Mouse (Mus musculus) myocyte (in vitro differentiated cells): ENCODE measurements around the gene Olfr67. TPM values are rescaled to one million over a fixed set of nuclear protein-coding genes. Genes with fewer than 3 reads are reported as not detected.
"Not testable (repeated sequence)": the region's sequence is repeated elsewhere in the genome, so short reads cannot be mapped to it uniquely, and the experiment has no call there.

ENCODE experiments used
- H3K27me3 ChIP-seq: one replicate; pipeline ENCODE4 v1.6.1; 2011; ENCODE audit not compliant: control insufficient read depth, insufficient read depth, insufficient read length
- H3K36me3 ChIP-seq: one replicate; pipeline ENCODE4 v1.6.1; 2011; ENCODE audit not compliant: control insufficient read depth, insufficient read depth
- H3K4me2 ChIP-seq: one replicate; pipeline ENCODE4 v1.6.1; 2011; ENCODE audit warnings: low read depth, control low read depth
- H3K4me3 ChIP-seq: one replicate; pipeline ENCODE4 v1.5.1; 2011; ENCODE audit warnings: mild to moderate bottlenecking, control low read depth, moderate library complexity
- H3K79me2 ChIP-seq: one replicate; pipeline ENCODE4 v1.6.1; 2011; ENCODE audit not compliant: control insufficient read depth, insufficient read depth
- H3ac ChIP-seq: one replicate; pipeline ENCODE4 v1.6.1; 2011; ENCODE audit not compliant: control insufficient read depth, insufficient read length
- CEBPB ChIP-seq: IDR thresholded peaks from 2 replicates; pipeline ENCODE4 v1.6.1; 2011; ENCODE audit warnings: mild to moderate bottlenecking, moderate library complexity; ENCODE audit not compliant: poor library complexity, insufficient read depth, severe bottlenecking
- E2F4 ChIP-seq: IDR thresholded peaks from one replicate; pipeline ENCODE4 v1.6.1; 2011; ENCODE audit warnings: mild to moderate bottlenecking, control low read depth, moderate library complexity; ENCODE audit not compliant: insufficient read depth
- MAX ChIP-seq: IDR thresholded peaks from one replicate; pipeline ENCODE4 v1.6.1; 2011; ENCODE audit warnings: low read depth, mild to moderate bottlenecking, control low read depth
- MYOD1 ChIP-seq, 3 experiments: IDR thresholded peaks; one replicate each; pipeline ENCODE4 v1.6.1; 2011; ENCODE audit warnings: control low read depth in 2 of 3, low read depth in 2 of 3, mild to moderate bottlenecking in 2 of 3, moderate library complexity in 1 of 3; ENCODE audit not compliant: insufficient read length in 2 of 3, control insufficient read depth in 1 of 3
- MYOG ChIP-seq, 3 experiments: IDR thresholded peaks; one replicate each; pipeline ENCODE4 v1.6.1; 2011; ENCODE audit warnings: control low read depth in 2 of 3, low read depth in 2 of 3, mild to moderate bottlenecking in 2 of 3; ENCODE audit not compliant: insufficient read length in 2 of 3, control insufficient read depth in 1 of 3, insufficient read depth in 1 of 3
- POLR2A ChIP-seq: IDR thresholded peaks from one replicate; pipeline ENCODE4 v1.6.1; 2011; ENCODE audit warnings: low read depth, mild to moderate bottlenecking, control low read depth, moderate library complexity; ENCODE audit not compliant: insufficient read length
- POLR2AphosphoS2 ChIP-seq: IDR thresholded peaks from one replicate; pipeline ENCODE4 v1.6.1; 2011; ENCODE audit warnings: low read depth, control low read depth; ENCODE audit not compliant: insufficient read length
- REST ChIP-seq: IDR thresholded peaks from one replicate; pipeline ENCODE4 v1.6.1; 2011; ENCODE audit warnings: mild to moderate bottlenecking, control low read depth, moderate library complexity; ENCODE audit not compliant: insufficient read depth, insufficient read length
- SRF ChIP-seq: IDR thresholded peaks from one replicate; pipeline ENCODE4 v1.6.1; 2011; ENCODE audit warnings: low read depth; ENCODE audit not compliant: control insufficient read depth, insufficient read length
- TCF12 ChIP-seq: IDR thresholded peaks from one replicate; pipeline ENCODE4 v1.6.1; 2011; ENCODE audit warnings: mild to moderate bottlenecking, control low read depth; ENCODE audit not compliant: poor library complexity, insufficient read depth, severe bottlenecking
- TCF3 ChIP-seq: IDR thresholded peaks from one replicate; pipeline ENCODE4 v1.6.1; 2011; ENCODE audit warnings: low read depth, control low read depth; ENCODE audit not compliant: insufficient read length
- USF1 ChIP-seq: IDR thresholded peaks from one replicate; pipeline ENCODE4 v1.6.1; 2011; ENCODE audit warnings: low read depth, mild to moderate bottlenecking, control low read depth, moderate library complexity
- polyA plus RNA-seq: library from polyadenylated mRNA; unstranded; fragments of >200 nt; fragmentation: generic; extraction: Trizol; gene quantifications from one replicate; pipeline ENCODE4 v1.2.1, GENCODE M21; 2012; ENCODE audit warnings: missing spikeins

Gene Olfr67
- polyA plus RNA-seq, 1 experiment: not detected

DNA sequence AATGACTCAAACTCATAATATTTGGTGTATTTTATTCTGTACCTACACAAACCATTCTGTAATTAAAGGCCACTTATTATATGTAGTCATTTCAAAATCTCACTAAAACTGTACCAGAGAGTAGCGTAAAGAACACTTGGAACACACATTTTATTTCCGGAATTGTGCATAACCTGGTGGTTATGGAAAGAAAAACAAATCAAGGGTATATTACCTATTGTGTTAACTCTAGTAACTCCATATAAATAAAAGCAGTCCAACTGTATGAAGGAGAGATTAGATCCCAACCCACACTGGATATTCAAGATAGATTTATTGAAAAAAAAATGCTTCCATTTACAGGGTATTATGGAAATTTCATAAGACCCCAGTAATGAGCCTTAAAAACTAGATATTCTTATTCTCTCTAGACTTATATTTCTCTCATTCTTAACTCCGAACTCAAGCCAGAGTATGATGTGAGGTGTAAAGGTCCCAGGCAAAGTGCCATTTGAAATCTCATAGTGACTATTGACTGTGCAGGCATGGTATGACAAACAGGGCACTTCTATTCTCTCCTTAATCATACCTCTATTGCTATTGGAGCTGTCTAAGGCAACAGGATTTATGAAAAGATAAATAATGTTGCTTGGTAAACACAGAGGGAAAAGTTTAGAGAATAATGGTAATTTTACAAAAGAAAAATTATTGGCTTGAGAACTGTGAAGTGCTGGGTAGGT lies 34.1 kb upstream of the Olfr67 start:
- TF ChIP-seq MYOG (IDR thresholded peaks at IDR 0.05; ENCODE audit: control insufficient read depth in 1 of 3, insufficient read depth in 1 of 3, insufficient read length in 2 of 3, low read depth in 2 of 3) (no peak), MAX (no peak), E2F4 (no peak), USF1 (no peak), TCF12 (no peak), POLR2A (no peak), SRF (no peak)
- no peak overlapping the region for H3K4me3 ChIP-seq
- no peaks in the 10 kb centered on the region for H3K27me3 ChIP-seq
- no peak overlapping the region for H3K4me2 ChIP-seq
- H3K36me3 ChIP-seq: no peaks in the 10 kb centered on the region
- H3K79me2 ChIP-seq: no peaks in the 10 kb centered on the region
- H3ac ChIP-seq: no peak overlapping the region

GRCm38 (mm10) chr7:103824597-103824996 lies 33.0 kb upstream of the Olfr67 start:
- no peak overlapping the region for H3ac ChIP-seq
- no peaks in the 10 kb centered on the region for H3K79me2 ChIP-seq
- H3K4me3 ChIP-seq: no peak overlapping the region
- no peak for TF ChIP-seq TCF12
- no peak for TF ChIP-seq MYOG (IDR thresholded peaks at IDR 0.05; ENCODE audit: control insufficient read depth in 1 of 3, insufficient read depth in 1 of 3, insufficient read length in 2 of 3, low read depth in 2 of 3)
- TF ChIP-seq E2F4: no peak
- TF ChIP-seq USF1: no peak
- no peak for TF ChIP-seq SRF
- TF ChIP-seq TCF3: no peak
- no peak for TF ChIP-seq MAX
- no peak for TF ChIP-seq POLR2AphosphoS2
- TF ChIP-seq POLR2A: no peak
- no peak for TF ChIP-seq MYOD1 (IDR thresholded peaks at IDR 0.05; ENCODE audit: control insufficient read depth in 1 of 3, insufficient read length in 2 of 3, low read depth in 2 of 3)
- TF ChIP-seq CEBPB: no peak
- no peak for TF ChIP-seq REST
- H3K4me2 ChIP-seq: no peak overlapping the region
- no peaks in the 10 kb centered on the region for H3K36me3 ChIP-seq
- no peaks in the 10 kb centered on the region for H3K27me3 ChIP-seq

DNA sequence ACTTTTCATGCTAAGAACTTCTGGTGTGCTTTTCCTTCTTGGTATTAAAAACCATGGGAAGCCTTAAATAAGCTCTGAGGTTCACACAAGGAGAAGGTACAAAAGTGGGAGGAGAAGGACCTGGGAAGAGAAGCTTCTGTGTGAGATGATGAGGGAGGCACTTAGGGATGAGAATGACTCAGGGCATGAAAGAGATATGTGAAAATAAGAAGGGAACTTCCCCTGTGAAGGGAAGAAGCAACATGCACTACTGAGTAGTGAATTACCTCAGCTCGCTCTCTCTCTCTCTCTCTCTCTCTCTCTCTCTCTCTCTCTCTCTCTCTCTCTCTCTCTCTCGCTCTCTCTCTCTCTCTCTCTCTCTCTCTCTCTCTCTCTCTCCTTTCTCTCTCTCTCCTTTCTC lies 23.5 kb upstream of the Olfr67 start:
- not testable (repeated sequence) for H3K79me2 ChIP-seq, H3K27me3 ChIP-seq, H3K4me3 ChIP-seq, H3ac ChIP-seq, H3K4me2 ChIP-seq, H3K36me3 ChIP-seq

GRCm38 (mm10) chr7:103813766-103814165 lies 22.1 kb upstream of the Olfr67 start, which contains the start of gene Hbb-bt:
TSS of gene Hbb-bt (minus strand) at chr7:103813996.
- TF ChIP-seq TCF12 (no peak), CEBPB (no peak), REST (no peak), SRF (no peak), TCF3 (no peak), MYOD1 (IDR thresholded peaks at IDR 0.05; ENCODE audit: control insufficient read depth in 1 of 3, insufficient read length in 2 of 3, low read depth in 2 of 3) (no peak), POLR2AphosphoS2 (no peak), MAX (no peak), POLR2A (no peak), MYOG (IDR thresholded peaks at IDR 0.05; ENCODE audit: control insufficient read depth in 1 of 3, insufficient read depth in 1 of 3, insufficient read length in 2 of 3, low read depth in 2 of 3) (no peak), E2F4 (no peak), USF1 (no peak)
- Histone ChIP-seq H3K79me2 (no peaks in the 10 kb centered on the region), H3ac (no peak within 1 kb of the TSS), H3K36me3 (no peaks in the 10 kb centered on the region), H3K4me2 (no peak within 1 kb of the TSS), H3K27me3 (no peaks in the 10 kb centered on the region), H3K4me3 (no peak within 1 kb of the TSS)

- not testable (repeated sequence) for H3K36me3 ChIP-seq, H3K79me2 ChIP-seq, H3K4me3 ChIP-seq, H3K27me3 ChIP-seq, H3ac ChIP-seq, H3K4me2 ChIP-seq
Measured at GRCm38 (mm10) chr7:103813152-103813551, 21.5 kb upstream of the Olfr67 start.
